Mouse (Mus musculus): Measurements from ENCODE around the gene Eif2d. TPM values are rescaled to one million over a fixed set of nuclear protein-coding genes. Genes with fewer than 3 reads are reported as not detected.
A peak's percentile ranks its signal among the peaks of the same experiment; 100 is the strongest.

Gene Eif2d
- polyA plus RNA-seq, 1 experiment from 2014 or later: 26.4 TPM

DNA sequence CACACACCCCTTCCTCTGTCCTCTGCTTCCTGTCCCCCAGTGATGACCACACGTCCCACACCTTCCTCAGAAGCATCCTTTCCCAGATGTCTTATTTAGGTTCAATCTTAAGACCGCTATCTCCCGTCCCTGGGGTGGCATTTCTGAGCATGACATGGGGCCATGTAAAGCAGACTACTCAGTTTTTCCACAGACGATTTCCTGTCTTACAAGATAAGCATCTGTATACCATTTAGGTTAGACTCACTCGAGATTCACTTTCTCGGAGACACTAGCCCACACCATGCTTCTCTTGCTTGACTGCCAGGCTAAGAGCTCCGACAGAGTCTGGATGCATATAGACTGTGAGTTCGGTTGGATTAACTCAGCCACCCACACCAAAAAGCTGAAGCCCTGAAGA is 51.5 kb downstream of the Eif2d start:
- no peak overlapping the region for H3K9ac ChIP-seq (ENCODE audit: low read depth, low read length)
- 74% methylated on average over 8 of the region's 8 CpGs for WGBS
- no peak for TF ChIP-seq CTCF (IDR thresholded peaks at IDR 0.05; ENCODE audit: low read depth)
- H3K4me1 ChIP-seq (replicated peaks; ENCODE audit: control insufficient read depth, insufficient read depth, low read length): no peaks in the 10 kb centered on the region
- no peaks in the 10 kb centered on the region for H3K36me3 ChIP-seq (ENCODE audit: control insufficient read depth, insufficient read depth)
- H3K27ac ChIP-seq (ENCODE audit: low read depth, low read length): no peak overlapping the region
- H3K4me2 ChIP-seq (replicated peaks; ENCODE audit: low read depth): no peak overlapping the region
- H3K4me3 ChIP-seq (ENCODE audit: low read depth, low read length): no peak overlapping the region
- H3K27me3 ChIP-seq (replicated peaks; ENCODE audit: control insufficient read depth, insufficient read depth, low read length): no peaks in the 10 kb centered on the region
- no peak for ATAC-seq
- no peaks in the 10 kb centered on the region for H3K9me3 ChIP-seq (ENCODE audit: control insufficient read depth)

GRCm38 (mm10) chr1:131206342-131206741 is 53.4 kb downstream of the Eif2d start:
- no peak overlapping the region for H3K4me3 ChIP-seq (ENCODE audit: low read depth, low read length)
- ATAC-seq: no peak
- no peak overlapping the region for H3K9ac ChIP-seq (ENCODE audit: low read depth, low read length)
- H3K27ac ChIP-seq (ENCODE audit: low read depth, low read length): no peak overlapping the region
- H3K4me1 ChIP-seq (replicated peaks; ENCODE audit: control insufficient read depth, insufficient read depth, low read length): no peaks in the 10 kb centered on the region
- H3K27me3 ChIP-seq (replicated peaks; ENCODE audit: control insufficient read depth, insufficient read depth, low read length): no peaks in the 10 kb centered on the region
- no peaks in the 10 kb centered on the region for H3K9me3 ChIP-seq (ENCODE audit: control insufficient read depth)
- H3K4me2 ChIP-seq (replicated peaks; ENCODE audit: low read depth): no peak overlapping the region
- no peaks in the 10 kb centered on the region for H3K36me3 ChIP-seq (ENCODE audit: control insufficient read depth, insufficient read depth)
- 79% methylated on average over 5 of the region's 5 CpGs for WGBS
- TF ChIP-seq CTCF (IDR thresholded peaks at IDR 0.05; ENCODE audit: low read depth): no peak

- Histone ChIP-seq H3K4me1 (replicated peaks; ENCODE audit: control insufficient read depth, insufficient read depth, low read length) (no peaks in the 10 kb centered on the region), H3K36me3 (ENCODE audit: control insufficient read depth, insufficient read depth) (no peaks in the 10 kb centered on the region), H3K4me2 (replicated peaks; ENCODE audit: low read depth) (no peak overlapping the region), H3K9me3 (ENCODE audit: control insufficient read depth) (no peaks in the 10 kb centered on the region), H3K4me3 (ENCODE audit: low read depth, low read length) (no peak overlapping the region), H3K27ac (ENCODE audit: low read depth, low read length) (no peak overlapping the region), H3K27me3 (replicated peaks; ENCODE audit: control insufficient read depth, insufficient read depth, low read length) (no peaks in the 10 kb centered on the region), H3K9ac (ENCODE audit: low read depth, low read length) (no peak overlapping the region)
- peak; percentile 81 for TF ChIP-seq CTCF (IDR thresholded peaks at IDR 0.05; ENCODE audit: low read depth)
- 2% methylated on average over 5 of the region's 5 CpGs for WGBS
- ATAC-seq: peak; percentile 26; the same call in 1 of the 2 replicates
Observed at GRCm38 (mm10) chr1:131207531-131207930, 54.5 kb downstream of the Eif2d start.

- Histone ChIP-seq H3K9me3 (ENCODE audit: control insufficient read depth) (no peaks in the 10 kb centered on the region), H3K9ac (ENCODE audit: low read depth, low read length) (no peak overlapping the region), H3K4me3 (ENCODE audit: low read depth, low read length) (no peak overlapping the region), H3K36me3 (ENCODE audit: control insufficient read depth, insufficient read depth) (no peaks in the 10 kb centered on the region), H3K27me3 (replicated peaks; ENCODE audit: control insufficient read depth, insufficient read depth, low read length) (no peaks in the 10 kb centered on the region), H3K4me1 (replicated peaks; ENCODE audit: control insufficient read depth, insufficient read depth, low read length) (no peaks in the 10 kb centered on the region), H3K27ac (ENCODE audit: low read depth, low read length) (no peak overlapping the region), H3K4me2 (replicated peaks; ENCODE audit: low read depth) (no peak overlapping the region)
- no peak for ATAC-seq
- 75% methylated on average over 5 of the region's 5 CpGs for WGBS
- TF ChIP-seq CTCF (IDR thresholded peaks at IDR 0.05; ENCODE audit: low read depth): no peak
Observed at GRCm38 (mm10) chr1:131208081-131208480, 55.1 kb downstream of the Eif2d start.

- 93% methylated on average over 6 of the region's 6 CpGs for WGBS
- H3K4me3 ChIP-seq (ENCODE audit: low read depth, low read length): no peak overlapping the region
- no peak overlapping the region for H3K9ac ChIP-seq (ENCODE audit: low read depth, low read length)
- no peaks in the 10 kb centered on the region for H3K27me3 ChIP-seq (replicated peaks; ENCODE audit: control insufficient read depth, insufficient read depth, low read length)
- no peak overlapping the region for H3K27ac ChIP-seq (ENCODE audit: low read depth, low read length)
- ATAC-seq: no peak
- H3K4me2 ChIP-seq (replicated peaks; ENCODE audit: low read depth): no peak overlapping the region
- no peaks in the 10 kb centered on the region for H3K9me3 ChIP-seq (ENCODE audit: control insufficient read depth)
- H3K4me1 ChIP-seq (replicated peaks; ENCODE audit: control insufficient read depth, insufficient read depth, low read length): no peaks in the 10 kb centered on the region
- H3K36me3 ChIP-seq (ENCODE audit: control insufficient read depth, insufficient read depth): no peaks in the 10 kb centered on the region
- no peak for TF ChIP-seq CTCF (IDR thresholded peaks at IDR 0.05; ENCODE audit: low read depth)
Observed at GRCm38 (mm10) chr1:131208800-131209199, 55.8 kb downstream of the Eif2d start.

DNA sequence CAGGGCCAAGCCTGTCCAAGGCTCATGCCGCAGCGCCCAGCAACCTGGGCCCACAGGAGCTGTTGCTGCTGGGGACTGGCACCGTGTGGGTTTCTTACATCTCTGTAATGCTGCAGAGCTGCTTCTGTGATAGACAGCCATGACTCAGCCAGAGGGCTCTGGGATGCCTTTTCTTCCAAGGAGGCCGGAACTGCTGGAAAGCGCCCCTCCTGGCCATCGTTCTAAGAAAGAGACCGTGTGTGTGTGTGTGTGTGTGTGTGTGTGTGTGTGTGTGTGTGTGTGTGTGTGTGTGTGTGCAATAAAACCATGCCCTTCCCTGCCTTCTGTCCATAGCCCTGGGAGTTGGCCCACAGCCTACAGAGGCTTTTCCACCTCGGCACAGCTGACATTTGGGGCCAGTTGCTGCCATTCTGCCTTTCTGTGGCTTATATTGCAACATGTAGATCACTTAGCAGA is 57.0 kb downstream of the Eif2d start:
- no peak for TF ChIP-seq CTCF (IDR thresholded peaks at IDR 0.05; ENCODE audit: low read depth)
- no peak overlapping the region for H3K4me2 ChIP-seq (replicated peaks; ENCODE audit: low read depth)
- H3K27ac ChIP-seq (ENCODE audit: low read depth, low read length): no peak overlapping the region
- 63% methylated on average over 8 of the region's 8 CpGs for WGBS
- H3K9ac ChIP-seq (ENCODE audit: low read depth, low read length): no peak overlapping the region
- no peak for ATAC-seq
- no peaks in the 10 kb centered on the region for H3K9me3 ChIP-seq (ENCODE audit: control insufficient read depth)
- no peak overlapping the region for H3K4me3 ChIP-seq (ENCODE audit: low read depth, low read length)
- H3K4me1 ChIP-seq (replicated peaks; ENCODE audit: control insufficient read depth, insufficient read depth, low read length): no peaks in the 10 kb centered on the region
- H3K27me3 ChIP-seq (replicated peaks; ENCODE audit: control insufficient read depth, insufficient read depth, low read length): no peaks in the 10 kb centered on the region
- H3K36me3 ChIP-seq (ENCODE audit: control insufficient read depth, insufficient read depth): no peaks in the 10 kb centered on the region

GRCm38 (mm10) chr1:131211655-131212054 is 58.7 kb downstream of the Eif2d start:
- Histone ChIP-seq H3K27me3 (replicated peaks; ENCODE audit: control insufficient read depth, insufficient read depth, low read length) (no peaks in the 10 kb centered on the region), H3K36me3 (ENCODE audit: control insufficient read depth, insufficient read depth) (no peaks in the 10 kb centered on the region), H3K4me3 (ENCODE audit: low read depth, low read length) (no peak overlapping the region), H3K4me2 (replicated peaks; ENCODE audit: low read depth) (no peak overlapping the region), H3K9ac (ENCODE audit: low read depth, low read length) (no peak overlapping the region), H3K4me1 (replicated peaks; ENCODE audit: control insufficient read depth, insufficient read depth, low read length) (no peaks in the 10 kb centered on the region), H3K9me3 (ENCODE audit: control insufficient read depth) (no peaks in the 10 kb centered on the region), H3K27ac (ENCODE audit: low read depth, low read length) (no peak overlapping the region)
- 82% methylated on average over 1 of the region's 1 CpGs for WGBS
- no peak for TF ChIP-seq CTCF (IDR thresholded peaks at IDR 0.05; ENCODE audit: low read depth)
- no peak for ATAC-seq
